Mouse (Mus musculus) intestine, embryonic 16.5 days (tissue): Measurements from ENCODE around the gene Tmem268. TPM values are rescaled to one million over a fixed set of nuclear protein-coding genes. Genes with fewer than 3 reads are reported as not detected.

Source experiments
- ATAC-seq: fragments of 200-750 bp; cut with Nextera tagmentation; 2 replicates; pipeline ENCODE4 v1.8.0; 2017; ENCODE audit warnings: moderate TSS enrichment, moderate library complexity
- H3K27ac ChIP-seq: fragments of 300-500 bp; sonication (generic); 2 replicates; pipeline ENCODE4 v1.5.1; 2014; ENCODE audit warnings: mild to moderate bottlenecking, low read length
- H3K27me3 ChIP-seq: fragments of 300-500 bp; sonication (generic); replicated peaks from 2 replicates; pipeline ENCODE4 v1.6.1; 2014; ENCODE audit warnings: low read length, control low read depth, mixed read lengths; ENCODE audit not compliant: control insufficient read depth, insufficient read depth
- H3K36me3 ChIP-seq: fragments of 300-500 bp; sonication (generic); 2 replicates; pipeline ENCODE4 v1.6.1; 2014; ENCODE audit warnings: low read length, control low read depth; ENCODE audit not compliant: control insufficient read depth, insufficient read depth
- H3K4me1 ChIP-seq: fragments of 300-500 bp; sonication (generic); 2 replicates; pipeline ENCODE4 v1.6.1; 2014; ENCODE audit warnings: low read length, control low read depth, mixed read lengths; ENCODE audit not compliant: control insufficient read depth, insufficient read depth
- H3K4me2 ChIP-seq: fragments of 300-500 bp; sonication (generic); 2 replicates; pipeline ENCODE4 v1.6.1; 2014; ENCODE audit warnings: low read depth, low read length, control low read depth
- H3K4me3 ChIP-seq: fragments of 300-500 bp; sonication (generic); 2 replicates; pipeline ENCODE4 v1.5.1; 2014; ENCODE audit warnings: mild to moderate bottlenecking, low read length
- H3K9ac ChIP-seq: fragments of 300-500 bp; sonication (generic); 2 replicates; pipeline ENCODE4 v1.6.1; 2014; ENCODE audit warnings: low read depth, low read length
- H3K9me3 ChIP-seq: fragments of 300-500 bp; sonication (generic); 2 replicates; pipeline ENCODE4 v1.6.1; 2016; ENCODE audit warnings: low read length, control low read depth; ENCODE audit not compliant: control insufficient read depth
- WGBS: fragments of 180-500 bp; shearing (Covaris S2); extraction: QIAGEN DNeasy Blood & Tissue Kit; methylation state at CpG from one replicate; pipeline ENCODE4 v1.1.7; 2014; 5-methylcytosine and 5-hydroxymethylcytosine counted together
- polyA plus RNA-seq: library from polyadenylated mRNA; unstranded; fragments of >200 nt; fragmentation: Nextera tagmentation; extraction: Ambion mirVana; gene quantifications from 2 replicates; pipeline ENCODE4 v1.2.1, GENCODE M21; 2015

Tmem268 gene
- polyA plus RNA-seq, 1 experiment from 2014 or later, result 15.9 TPM

- Histone ChIP-seq H3K27ac (no peak overlapping the region), H3K27me3 (no peaks in the 10 kb centered on the region), H3K4me1 (peaks cover 10% of the 10 kb centered on the region; the same call in 1 of the 2 replicates), H3K36me3 (peaks cover 29% of the 10 kb centered on the region), H3K9ac (no peak overlapping the region), H3K4me3 (no peak overlapping the region), H3K9me3 (no peaks in the 10 kb centered on the region), H3K4me2 (no peak overlapping the region)
- WGBS, result 50% methylated on average over 4 of the region's 4 CpGs
- no peak for ATAC-seq
Measured at GRCm38 (mm10) chr4:63553789-63554576, 4.6 kb upstream of the Tmem268 start.

GRCm38 (mm10) chr4:63554616-63555015, 4.0 kb upstream of the Tmem268 start:
- Histone ChIP-seq H3K27ac (no peak overlapping the region), H3K4me3 (no peak overlapping the region), H3K27me3 (no peaks in the 10 kb centered on the region), H3K4me2 (no peak overlapping the region), H3K4me1 (peaks cover 14% of the 10 kb centered on the region; the same call in 1 of the 2 replicates), H3K9ac (no peak overlapping the region), H3K36me3 (peaks cover 22% of the 10 kb centered on the region), H3K9me3 (no peaks in the 10 kb centered on the region)
- no peak for ATAC-seq
- 41% methylated on average over 3 of the region's 3 CpGs for WGBS

- no peak for ATAC-seq
- H3K27ac ChIP-seq, result no peak overlapping the region
- no peak overlapping the region for H3K9ac ChIP-seq
- H3K27me3 ChIP-seq, result no peaks in the 10 kb centered on the region
- no peak overlapping the region for H3K4me3 ChIP-seq
- peaks cover 22% of the 10 kb centered on the region for H3K36me3 ChIP-seq
- no peak overlapping the region for H3K4me2 ChIP-seq
- WGBS, result 88% methylated on average over 2 of the region's 2 CpGs
- H3K4me1 ChIP-seq, result peaks cover 19% of the 10 kb centered on the region
- no peaks in the 10 kb centered on the region for H3K9me3 ChIP-seq
Measured at GRCm38 (mm10) chr4:63555111-63555510, 3.5 kb upstream of the Tmem268 start.

- H3K27ac ChIP-seq, result no peak overlapping the region
- no peak overlapping the region for H3K9ac ChIP-seq
Measured at GRCm38 (mm10) chr4:63556665-63557064, 1.9 kb upstream of the Tmem268 start.

GRCm38 (mm10) chr4:63557124-63558059, 1.2 kb upstream of the Tmem268 start:
- Histone ChIP-seq H3K36me3 (0 out of 2 replicates have a peak, but pooled peaks cover 7% of the 10 kb centered on the region), H3K9ac (peak overlapping the region; percentile 83; the same call in 1 of the 2 replicates), H3K27me3 (no peaks in the 10 kb centered on the region), H3K4me1 (peaks cover 42% of the 10 kb centered on the region), H3K9me3 (no peaks in the 10 kb centered on the region), H3K4me3 (no peak overlapping the region), H3K4me2 (peak overlapping the region; percentile 56), H3K27ac (peak overlapping the region; percentile 39)
- 31% methylated on average over 16 of the region's 16 CpGs for WGBS
- ATAC-seq, result no peak

More at GRCm38 (mm10) chr4:63556665-63557064, 1.9 kb upstream of the Tmem268 start:
- Histone ChIP-seq H3K27me3 (no peaks in the 10 kb centered on the region), H3K4me1 (peaks cover 35% of the 10 kb centered on the region), H3K4me3 (no peak overlapping the region), H3K36me3 (peaks cover 14% of the 10 kb centered on the region; the same call in 1 of the 2 replicates), H3K4me2 (no peak overlapping the region), H3K9me3 (no peaks in the 10 kb centered on the region)
- 65% methylated on average over 5 of the region's 5 CpGs for WGBS
- ATAC-seq, result no peak

- Histone ChIP-seq H3K4me3 (peak overlapping the region; percentile 58), H3K4me2 (peak overlapping the region; percentile 56), H3K4me1 (peaks cover 44% of the 10 kb centered on the region), H3K9ac (peak overlapping the region; percentile 83), H3K9me3 (no peaks in the 10 kb centered on the region), H3K27ac (peak overlapping the region; percentile 88), H3K27me3 (no peaks in the 10 kb centered on the region), H3K36me3 (no peaks in the 10 kb centered on the region)
- WGBS, result 31% methylated on average over 9 of the region's 9 CpGs
- ATAC-seq, result no peak
Measured at GRCm38 (mm10) chr4:63559127-63559697, 631 bp downstream of the Tmem268 start.

- H3K9me3 ChIP-seq, result no peaks in the 10 kb centered on the region
- peak overlapping the region; percentile 83 for H3K9ac ChIP-seq
- H3K4me1 ChIP-seq, result peaks cover 44% of the 10 kb centered on the region
- no peak overlapping the region for H3K4me3 ChIP-seq
- H3K27me3 ChIP-seq, result no peaks in the 10 kb centered on the region
- H3K27ac ChIP-seq, result peak overlapping the region; percentile 88
- peak overlapping the region; percentile 56 for H3K4me2 ChIP-seq
- no peaks in the 10 kb centered on the region for H3K36me3 ChIP-seq
- peak; percentile 12; the same call in 1 of the 2 replicates for ATAC-seq
- 60% methylated on average over 8 of the region's 8 CpGs for WGBS
Measured at GRCm38 (mm10) chr4:63560079-63560478, 1.5 kb downstream of the Tmem268 start.

- H3K27ac ChIP-seq, result peak overlapping the region; percentile 88
- ATAC-seq, result peak; percentile 64
- WGBS, result 51% methylated on average over 7 of the region's 7 CpGs
- 0 out of 2 replicates have a peak, but pooled peaks cover 3% of the 10 kb centered on the region for H3K36me3 ChIP-seq
- peak overlapping the region; percentile 42 for H3K4me2 ChIP-seq
- H3K4me1 ChIP-seq, result peaks cover 42% of the 10 kb centered on the region
- peak overlapping the region; percentile 17; the same call in 1 of the 2 replicates for H3K4me3 ChIP-seq
- no peaks in the 10 kb centered on the region for H3K27me3 ChIP-seq
- no peaks in the 10 kb centered on the region for H3K9me3 ChIP-seq
- H3K9ac ChIP-seq, result peak overlapping the region; percentile 23
Measured at GRCm38 (mm10) chr4:63561861-63562675, 3.5 kb downstream of the Tmem268 start.
